Mouse (Mus musculus) midbrain, postnatal 0 days (tissue): ENCODE measurements around the gene Cnnm2. TPM values are rescaled to one million over a fixed set of nuclear protein-coding genes. Genes with fewer than 3 reads are reported as not detected.

Source experiments
- ATAC-seq: fragments of 200-750 bp; cut with Nextera tagmentation; 2 replicates; pipeline ENCODE4 v1.8.0; 2017; ENCODE audit warnings: moderate number of reproducible peaks, mild to moderate bottlenecking, moderate TSS enrichment, moderate library complexity; ENCODE audit not compliant: low FRiP score
- DNase-seq: peaks from one replicate; pipeline ENCODE4 v3.0.0-alpha.2; 2015; ENCODE audit warnings: low spot score
- H3K27ac ChIP-seq: fragments of 300-500 bp; sonication (generic); 2 replicates; pipeline ENCODE4 v1.5.1; 2014; ENCODE audit warnings: low read depth, mild to moderate bottlenecking, low read length, mixed read lengths
- H3K27me3 ChIP-seq: fragments of 300-500 bp; sonication (generic); 2 replicates; pipeline ENCODE4 v1.6.1; 2014; ENCODE audit warnings: low read length, control low read depth, mixed read lengths; ENCODE audit not compliant: insufficient read depth
- H3K36me3 ChIP-seq: fragments of 300-500 bp; sonication (generic); 2 replicates; pipeline ENCODE4 v1.6.1; 2014; ENCODE audit warnings: low read length, control low read depth, mixed read lengths; ENCODE audit not compliant: insufficient read depth
- H3K4me1 ChIP-seq: fragments of 300-500 bp; sonication (generic); 2 replicates; pipeline ENCODE4 v1.6.1; 2014; ENCODE audit warnings: mild to moderate bottlenecking, control low read depth, antibody characterized with exemption, low read length, mixed read lengths; ENCODE audit not compliant: insufficient read depth
- H3K4me2 ChIP-seq: fragments of 300-500 bp; sonication (generic); 2 replicates; pipeline ENCODE4 v1.6.1; 2014; ENCODE audit warnings: low read depth, mild to moderate bottlenecking, low read length, mixed read lengths; ENCODE audit not compliant: poor library complexity, severe bottlenecking
- H3K4me3 ChIP-seq: fragments of 300-500 bp; sonication (generic); 2 replicates; pipeline ENCODE4 v1.5.1; 2014; ENCODE audit warnings: low read depth, mild to moderate bottlenecking, low read length, moderate library complexity
- H3K9ac ChIP-seq: fragments of 300-500 bp; sonication (generic); replicated peaks from 2 replicates; pipeline ENCODE4 v1.6.1; 2014; ENCODE audit warnings: mild to moderate bottlenecking, low read length, moderate library complexity, mixed read lengths; ENCODE audit not compliant: poor library complexity, severe bottlenecking
- H3K9me3 ChIP-seq: fragments of 300-500 bp; sonication (generic); 2 replicates; pipeline ENCODE4 v1.6.1; 2016; ENCODE audit warnings: low read length, control low read depth
- CTCF ChIP-seq: IDR thresholded peaks from 2 replicates; pipeline ENCODE4 v1.5.1; 2016; ENCODE audit warnings: antibody characterized with exemption, mild to moderate bottlenecking
- WGBS: fragments of 180-500 bp; shearing (Covaris S2); extraction: QIAGEN DNeasy Blood & Tissue Kit; methylation state at CpG from one replicate; pipeline ENCODE4 v1.1.7; 2014; 5-methylcytosine and 5-hydroxymethylcytosine counted together
- polyA plus RNA-seq: library from polyadenylated mRNA; unstranded; fragments of >200 nt; fragmentation: Nextera tagmentation; extraction: Ambion mirVana; gene quantifications from 2 replicates; pipeline ENCODE4 v1.2.1, GENCODE M21; 2015
- total RNA-seq: library from RNA; depleted of rRNA; stranded (reverse); fragments of >200 nt; gene quantifications from 2 replicates; pipeline ENCODE4 v1.2.3, GENCODE M21; 2014

Gene Cnnm2
- total and polyA plus RNA-seq, 2 experiments from 2014 or later: 8.3 to 26.1 TPM

DNA sequence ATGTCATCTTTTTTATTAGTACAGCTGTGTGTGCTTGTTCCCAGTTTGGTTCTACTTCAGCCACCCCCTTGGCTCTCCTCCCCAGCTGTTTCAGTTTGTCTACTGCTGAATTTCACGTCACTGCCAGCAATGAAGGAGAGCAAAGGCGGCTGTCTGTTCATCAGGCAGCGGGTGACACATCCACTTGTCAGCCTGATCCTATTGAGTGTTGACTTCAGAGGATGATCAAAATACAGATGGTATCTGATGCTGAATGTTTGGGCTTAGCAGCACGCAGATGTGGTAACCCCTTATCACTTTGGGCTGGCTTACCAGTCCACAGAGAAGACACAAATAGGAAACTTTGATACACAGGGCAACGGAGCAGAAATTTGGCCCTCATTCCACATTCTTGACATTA lies 85.1 kb downstream of the Cnnm2 start:
- Histone ChIP-seq H3K27me3 (no peaks in the 10 kb centered on the region), H3K4me2 (no peak overlapping the region), H3K9ac (no peak overlapping the region), H3K36me3 (no peaks in the 10 kb centered on the region), H3K4me1 (no peaks in the 10 kb centered on the region), H3K27ac (no peak overlapping the region), H3K4me3 (no peak overlapping the region), H3K9me3 (no peaks in the 10 kb centered on the region)
- DNase-seq (no peak), ATAC-seq (no peak)
- WGBS: 81% methylated on average over 5 of the region's 5 CpGs
- no peak for TF ChIP-seq CTCF

DNA sequence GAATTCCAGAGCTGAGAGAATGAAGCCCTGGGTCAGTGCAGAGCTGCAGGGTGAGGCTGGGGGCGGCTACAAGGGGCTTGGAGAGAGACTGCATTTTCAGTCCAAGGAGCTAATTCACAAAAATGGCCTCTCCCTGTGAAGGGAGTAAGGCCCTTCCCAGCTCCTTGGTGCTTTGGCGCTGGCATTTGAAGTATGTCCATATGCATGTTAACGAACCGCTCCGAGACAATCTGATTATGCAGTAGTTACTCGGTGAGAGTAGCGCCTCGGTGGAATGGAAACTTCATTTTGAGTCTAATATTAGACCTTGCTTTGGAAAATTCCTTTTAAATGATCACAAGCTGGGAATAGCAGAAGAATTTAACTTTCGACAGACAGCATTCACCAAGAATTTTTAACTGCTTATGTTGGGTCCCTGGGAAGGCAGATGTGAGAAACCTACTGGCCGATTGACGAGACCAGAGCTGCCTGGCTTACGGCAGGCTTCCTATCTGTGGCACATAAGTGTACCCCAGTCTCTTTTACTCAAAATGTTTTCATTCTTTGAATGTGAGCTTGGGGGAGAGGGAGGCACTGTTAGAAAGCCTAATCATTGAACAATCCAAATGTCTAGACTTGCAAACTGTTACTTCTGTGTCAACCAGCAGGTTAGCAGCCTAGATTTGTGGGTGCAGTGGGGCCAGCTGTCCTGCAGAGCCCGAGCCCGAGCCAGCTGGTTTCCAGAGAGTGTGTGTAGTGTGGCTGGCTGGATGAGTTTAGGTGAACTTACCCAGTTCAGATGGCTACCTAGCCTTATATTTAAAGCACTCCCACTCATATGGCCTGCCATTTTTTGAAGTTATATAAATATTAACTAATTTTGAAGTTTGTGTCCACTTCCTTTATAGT lies 87.2 kb downstream of the Cnnm2 start:
- no peak for TF ChIP-seq CTCF
- DNase-seq (no peak), ATAC-seq (no peak)
- Histone ChIP-seq H3K9ac (no peak overlapping the region), H3K36me3 (no peaks in the 10 kb centered on the region), H3K4me1 (no peaks in the 10 kb centered on the region), H3K4me3 (no peak overlapping the region), H3K27me3 (no peaks in the 10 kb centered on the region), H3K27ac (no peak overlapping the region), H3K4me2 (no peak overlapping the region), H3K9me3 (no peaks in the 10 kb centered on the region)
- WGBS: 43% methylated on average over 14 of the region's 14 CpGs

- Histone ChIP-seq H3K9ac (no peak overlapping the region), H3K4me2 (no peak overlapping the region), H3K36me3 (no peaks in the 10 kb centered on the region), H3K4me1 (no peaks in the 10 kb centered on the region), H3K4me3 (no peak overlapping the region), H3K9me3 (no peaks in the 10 kb centered on the region), H3K27me3 (no peaks in the 10 kb centered on the region), H3K27ac (no peak overlapping the region)
- 78% methylated on average over 9 of the region's 9 CpGs for WGBS
- DNase-seq (no peak), ATAC-seq (no peak)
- TF ChIP-seq CTCF: no peak
These were observed 88.1 kb downstream of the Cnnm2 start for GRCm38 (mm10) chr19:46849443-46849997.

DNA sequence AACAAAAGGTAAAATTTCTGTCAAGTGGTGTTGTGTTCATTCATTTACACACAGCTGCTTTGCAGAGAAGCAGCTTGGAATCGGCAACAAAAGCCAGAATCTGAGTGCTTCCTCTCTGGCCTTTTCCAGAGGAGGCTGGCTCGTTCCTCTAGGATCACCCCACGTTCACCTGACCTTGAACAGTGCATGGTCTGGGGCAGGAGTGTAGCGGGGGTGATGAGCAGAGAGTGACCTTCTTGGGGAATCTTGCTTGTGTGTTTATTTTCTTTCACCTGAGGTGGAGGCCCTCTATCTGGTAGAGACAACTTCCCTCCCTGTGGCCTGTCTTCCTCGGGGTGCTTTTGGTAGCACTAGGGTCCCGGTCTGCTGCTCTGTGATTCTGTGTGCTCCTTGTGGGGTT lies 94.8 kb downstream of the Cnnm2 start:
- Histone ChIP-seq H3K4me3 (no peak overlapping the region), H3K4me1 (0 out of 2 replicates have a peak, but pooled peaks cover 4% of the 10 kb centered on the region), H3K27me3 (no peaks in the 10 kb centered on the region), H3K36me3 (peaks cover 4% of the 10 kb centered on the region; the same call in 1 of the 2 replicates), H3K27ac (no peak overlapping the region), H3K9ac (no peak overlapping the region), H3K9me3 (no peaks in the 10 kb centered on the region), H3K4me2 (no peak overlapping the region)
- WGBS: 36% methylated on average over 6 of the region's 6 CpGs
- ATAC-seq (no peak), DNase-seq (no peak)
- TF ChIP-seq CTCF: no peak

DNA sequence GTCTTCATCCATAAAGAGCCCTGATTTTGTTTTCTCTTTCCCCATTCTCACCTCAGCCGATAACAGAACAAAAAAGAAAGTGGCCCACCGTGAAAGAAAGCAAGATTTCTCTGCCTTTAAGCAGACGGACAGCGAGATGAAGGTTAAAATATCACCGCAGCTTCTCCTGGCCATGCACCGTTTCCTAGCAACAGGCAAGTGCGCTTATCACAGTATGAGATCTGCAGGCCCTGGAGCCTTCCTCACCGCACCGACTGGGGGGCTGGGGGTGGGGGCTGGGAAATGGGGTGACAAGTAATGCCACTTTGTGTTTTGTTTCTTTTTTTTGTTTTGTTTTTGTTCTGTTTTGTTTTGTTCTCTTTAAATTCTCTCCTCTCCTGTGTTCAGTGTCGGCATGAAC lies 95.4 kb downstream of the Cnnm2 start:
- H3K4me2 ChIP-seq: peak overlapping the region; percentile 3; the same call in 1 of the 2 replicates
- 13% methylated on average over 10 of the region's 10 CpGs for WGBS
- H3K27ac ChIP-seq: no peak overlapping the region

More for the DNA sequence above, 95.4 kb downstream of the Cnnm2 start:
- peaks cover 4% of the 10 kb centered on the region; the same call in 1 of the 2 replicates for H3K36me3 ChIP-seq
- no peak for TF ChIP-seq CTCF
- H3K9me3 ChIP-seq: no peaks in the 10 kb centered on the region
- DNase-seq: peak; percentile 40
- 0 out of 2 replicates have a peak, but pooled peaks cover 4% of the 10 kb centered on the region for H3K4me1 ChIP-seq
- no peak for ATAC-seq
- H3K4me3 ChIP-seq: no peak overlapping the region
- H3K27me3 ChIP-seq: no peaks in the 10 kb centered on the region
- H3K9ac ChIP-seq: no peak overlapping the region
